Mouse (Mus musculus) adrenal gland, postnatal 4 days (tissue): ENCODE results near the gene Pgghg. TPM values are rescaled to one million over a fixed set of nuclear protein-coding genes. Genes with fewer than 3 reads are reported as not detected.

Source experiments
- DNase-seq, 2 experiments: peaks; one replicate each; pipeline ENCODE4 v3.0.0; 2021 to 2022; ENCODE audit warnings: low spot score in 2 of 2, mixed read lengths in 2 of 2
- total RNA-seq, 2 experiments: library from RNA; stranded (reverse); gene quantifications; 2 replicates each; pipeline ENCODE4 v1.2.3; 2021

Gene Pgghg
- total RNA-seq, 2 experiments from 2014 or later: 41.5 to 44.5 TPM

DNA sequence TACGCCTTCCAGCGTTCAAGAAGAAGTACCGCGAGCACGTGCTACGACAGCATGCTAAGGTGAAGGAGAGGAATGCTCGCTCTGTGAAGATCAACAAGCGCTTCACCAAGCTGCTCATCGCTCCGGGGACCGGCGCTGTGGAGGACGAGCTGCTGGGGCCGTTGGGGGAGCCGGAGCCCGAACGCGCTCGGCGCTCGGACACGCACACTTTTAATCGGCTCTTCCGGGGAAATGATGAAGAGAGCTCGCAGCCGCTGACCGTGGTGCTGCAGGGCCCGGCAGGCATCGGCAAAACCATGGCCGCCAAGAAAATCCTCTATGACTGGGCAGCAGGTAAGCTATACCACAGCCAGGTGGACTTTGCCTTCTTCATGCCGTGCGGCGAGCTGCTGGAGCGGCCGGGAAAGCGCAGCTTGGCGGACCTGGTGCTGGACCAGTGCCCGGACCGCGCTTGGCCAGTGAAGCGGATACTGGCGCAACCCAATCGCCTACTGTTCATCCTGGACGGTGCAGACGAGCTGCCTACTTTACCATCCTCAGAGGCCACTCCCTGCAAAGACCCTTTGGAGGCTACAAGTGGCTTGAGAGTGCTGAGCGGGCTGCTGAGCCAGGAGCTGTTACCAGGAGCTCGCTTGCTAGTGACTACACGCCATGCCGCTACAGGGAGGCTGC, 18.7 kb upstream of the Pgghg start:
- no peak for DNase-seq

DNA sequence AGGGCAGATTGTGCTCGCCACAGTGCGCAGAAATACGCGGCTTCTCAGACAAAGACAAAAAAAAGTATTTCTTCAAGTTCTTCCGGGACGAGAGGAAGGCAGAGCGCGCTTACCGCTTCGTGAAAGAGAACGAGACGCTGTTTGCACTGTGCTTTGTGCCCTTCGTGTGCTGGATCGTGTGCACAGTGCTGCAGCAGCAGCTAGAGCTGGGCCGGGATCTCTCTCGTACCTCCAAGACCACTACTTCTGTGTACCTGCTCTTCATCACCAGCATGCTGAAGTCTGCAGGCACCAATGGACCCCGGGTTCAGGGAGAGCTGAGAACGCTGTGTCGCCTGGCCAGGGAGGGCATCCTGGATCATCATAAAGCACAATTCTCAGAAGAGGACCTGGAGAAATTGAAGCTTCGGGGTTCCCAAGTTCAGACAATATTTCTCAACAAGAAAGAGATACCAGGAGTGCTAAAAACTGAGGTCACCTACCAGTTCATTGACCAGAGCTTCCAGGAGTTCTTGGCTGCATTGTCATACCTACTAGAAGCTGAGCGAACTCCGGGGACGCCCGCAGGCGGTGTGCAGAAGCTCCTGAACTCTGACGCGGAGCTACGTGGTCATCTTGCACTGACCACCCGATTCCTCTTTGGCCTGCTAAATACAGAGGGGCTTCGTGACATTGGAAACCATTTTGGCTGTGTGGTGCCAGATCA, 18.0 kb upstream of the Pgghg start:
- no peak for DNase-seq

DNA sequence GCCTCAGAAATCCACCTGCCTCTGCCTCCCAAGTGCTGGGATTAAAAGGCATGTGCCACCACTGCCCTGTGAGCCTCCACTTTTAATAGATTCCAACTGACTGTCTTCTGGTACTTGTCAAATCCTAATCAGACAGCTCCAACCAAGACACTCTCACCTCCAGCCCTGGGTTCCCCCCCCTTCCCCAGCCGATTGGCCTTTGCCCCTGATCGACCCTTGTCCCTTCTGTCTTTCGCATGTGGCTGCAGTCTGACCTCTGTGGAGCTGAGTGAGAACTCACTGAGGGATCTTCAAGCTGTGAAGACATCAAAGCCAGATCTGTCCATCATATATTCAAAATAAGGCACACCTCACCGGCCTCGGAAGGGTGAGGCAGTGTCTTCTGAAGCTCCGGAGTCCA, 14.0 kb upstream of the Pgghg start:
- no peak for DNase-seq

DNA sequence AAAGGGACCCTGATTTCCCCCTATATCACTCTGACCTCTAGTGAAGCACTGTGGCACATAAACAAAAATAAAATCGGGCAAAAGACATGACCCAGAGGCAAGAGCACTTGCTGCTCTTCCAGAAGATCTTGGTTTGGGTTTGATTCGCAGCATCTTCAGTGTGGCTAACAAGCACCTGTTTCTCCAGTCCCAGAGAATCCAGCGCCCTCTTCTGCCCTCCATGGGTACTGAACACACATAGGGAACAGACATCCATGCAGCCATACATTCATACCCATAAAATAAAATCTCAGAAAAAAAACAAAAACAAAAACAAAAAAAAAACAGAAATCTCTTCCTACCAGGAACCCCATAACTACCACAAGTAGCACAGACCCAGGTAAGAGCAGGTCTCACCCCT, 2.8 kb upstream of the Pgghg start:
- DNase-seq: no peak

DNA sequence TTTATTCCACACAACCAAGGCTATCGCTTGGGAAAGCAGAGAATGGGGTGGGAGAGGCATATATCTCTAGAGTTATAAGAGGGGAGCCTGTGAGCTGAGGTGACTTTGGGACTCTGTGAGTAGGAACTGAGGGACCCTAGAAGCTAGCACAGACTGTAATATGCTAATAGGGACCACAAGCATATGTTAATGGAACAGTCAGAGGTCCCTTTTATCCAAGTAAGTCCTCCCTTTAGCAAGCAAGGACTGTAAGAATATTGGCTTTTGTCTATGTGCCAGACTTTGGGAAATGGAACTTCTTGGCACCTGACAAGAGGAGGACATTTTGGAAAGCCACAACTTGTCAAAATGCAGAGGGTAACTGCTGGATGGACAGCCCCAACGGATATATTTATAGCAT, 2.3 kb upstream of the Pgghg start:
- DNase-seq: no peak

DNA sequence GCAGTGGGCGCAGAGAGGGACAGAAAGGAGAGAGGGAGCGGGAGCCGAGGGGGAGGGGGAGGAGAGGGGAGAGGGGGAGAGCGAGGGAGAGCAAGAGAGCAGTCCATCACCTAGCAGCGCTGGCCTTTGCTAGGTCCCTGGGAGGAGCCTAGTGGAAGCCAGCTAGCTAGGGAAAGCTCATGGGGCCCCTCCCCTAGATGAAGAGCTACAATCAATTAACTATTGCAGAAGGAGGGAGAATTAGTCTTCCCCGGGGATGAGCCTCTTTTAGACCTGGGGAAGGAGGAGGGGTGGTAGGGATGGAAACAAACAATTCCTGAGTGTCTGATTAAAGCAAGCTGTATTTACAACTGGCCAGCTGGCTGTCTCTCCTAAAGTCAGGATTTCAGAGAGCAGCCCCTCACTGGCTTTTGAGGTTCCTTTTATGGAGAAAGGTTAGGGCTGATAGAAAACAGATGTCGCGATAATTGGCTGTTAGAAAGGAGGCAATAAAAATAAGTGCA, 1.5 kb upstream of the Pgghg start:
- DNase-seq: no peak

DNA sequence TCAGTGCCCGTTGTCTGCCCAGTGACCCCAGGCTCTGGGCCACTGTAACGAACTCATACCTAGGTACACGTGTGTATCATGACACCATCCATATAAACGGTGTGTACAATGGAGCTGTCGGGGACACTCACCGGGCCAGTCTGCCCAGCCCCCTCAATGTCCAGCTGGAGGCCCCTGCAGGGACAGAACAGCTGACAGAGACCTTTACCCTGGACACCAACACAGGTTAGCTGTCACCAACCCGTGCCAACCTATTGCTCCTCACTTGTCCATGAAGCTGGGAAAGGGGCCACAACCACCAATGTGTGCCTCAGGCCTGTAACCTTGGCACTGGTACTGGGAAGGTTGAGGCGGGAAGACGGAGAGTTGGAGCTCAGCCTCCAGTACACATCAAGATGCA, 1.1 kb downstream of the Pgghg start:
- DNase-seq: no peak

DNA sequence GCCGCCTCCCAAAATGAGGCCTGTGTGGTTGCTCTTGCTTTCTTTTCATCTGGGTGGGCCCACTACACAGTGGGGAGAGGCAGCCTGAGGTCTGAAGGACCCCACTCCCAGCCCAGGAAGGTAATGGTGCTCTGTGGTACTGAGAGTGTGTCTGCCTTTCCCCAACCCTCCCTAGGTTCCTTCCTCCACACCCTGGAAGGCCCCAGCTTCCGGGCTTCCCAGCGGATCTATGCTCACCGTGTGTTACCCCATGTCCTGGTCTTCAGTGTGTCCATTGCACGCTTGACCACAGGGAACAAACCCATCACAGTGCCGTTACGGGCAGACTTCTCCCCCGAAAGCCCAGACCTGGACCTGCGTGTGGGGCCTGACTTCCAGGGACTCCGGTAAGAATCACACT, 1.6 kb downstream of the Pgghg start:
- no peak for DNase-seq

DNA sequence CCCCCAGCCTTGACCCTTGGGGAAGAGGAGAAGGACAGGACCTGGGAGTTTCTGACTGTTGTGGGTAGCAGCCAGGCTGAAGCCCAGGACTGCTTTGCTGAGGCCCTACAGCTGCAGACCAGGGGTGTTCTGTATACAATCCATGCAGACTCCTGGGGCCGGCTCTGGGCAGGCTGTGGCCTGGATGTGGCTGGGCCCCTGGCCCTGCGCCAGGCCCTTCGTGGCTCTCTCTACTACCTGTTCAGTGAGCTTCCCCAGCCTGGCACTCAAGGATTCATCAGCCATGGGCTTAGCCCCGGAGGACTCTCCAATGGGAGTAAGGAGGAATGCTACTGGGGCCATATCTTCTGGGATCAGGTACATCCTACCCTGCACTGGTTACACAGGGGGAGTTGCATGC, 2.2 kb downstream of the Pgghg start:
- no peak for DNase-seq

DNA sequence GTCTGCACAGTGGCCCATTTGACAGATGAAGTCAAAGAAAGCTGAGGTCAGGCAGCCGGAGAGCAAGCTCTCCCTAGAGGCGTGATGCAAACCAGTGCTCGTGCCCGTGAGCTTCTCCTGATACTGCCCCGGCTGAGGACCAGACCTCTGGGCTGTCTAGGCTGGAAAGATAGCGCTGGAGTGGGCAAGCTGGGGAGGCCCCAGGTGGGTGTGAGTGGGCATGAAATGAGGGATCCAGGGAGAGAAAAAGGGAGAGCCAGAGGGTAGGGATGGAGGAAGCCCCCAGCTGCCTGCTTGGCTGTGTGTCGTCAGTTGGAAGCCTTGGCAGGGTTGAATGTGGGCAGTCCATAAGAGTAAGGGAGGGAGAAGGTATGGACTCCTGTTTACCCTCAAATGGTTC, 3.0 kb downstream of the Pgghg start:
- DNase-seq: no peak

DNA sequence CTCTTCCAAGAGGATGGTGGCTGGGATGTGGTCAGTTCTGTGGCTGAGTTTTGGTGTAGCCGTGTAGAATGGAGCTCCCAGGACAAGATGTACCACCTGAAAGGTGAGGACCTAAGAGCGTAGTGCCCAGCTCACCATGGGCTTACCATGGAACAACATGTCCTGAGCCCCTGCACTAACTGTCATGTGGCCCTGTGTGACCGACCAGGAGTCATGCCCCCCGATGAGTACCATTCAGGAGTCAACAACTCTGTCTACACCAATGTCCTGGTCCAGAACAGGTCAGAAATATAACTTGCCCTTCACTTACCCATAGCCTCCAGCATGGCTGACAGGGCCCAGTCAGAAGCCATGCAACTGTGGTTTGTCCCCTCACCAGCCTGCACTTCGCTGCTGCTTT, 4.1 kb downstream of the Pgghg start:
- DNase-seq: no peak

DNA sequence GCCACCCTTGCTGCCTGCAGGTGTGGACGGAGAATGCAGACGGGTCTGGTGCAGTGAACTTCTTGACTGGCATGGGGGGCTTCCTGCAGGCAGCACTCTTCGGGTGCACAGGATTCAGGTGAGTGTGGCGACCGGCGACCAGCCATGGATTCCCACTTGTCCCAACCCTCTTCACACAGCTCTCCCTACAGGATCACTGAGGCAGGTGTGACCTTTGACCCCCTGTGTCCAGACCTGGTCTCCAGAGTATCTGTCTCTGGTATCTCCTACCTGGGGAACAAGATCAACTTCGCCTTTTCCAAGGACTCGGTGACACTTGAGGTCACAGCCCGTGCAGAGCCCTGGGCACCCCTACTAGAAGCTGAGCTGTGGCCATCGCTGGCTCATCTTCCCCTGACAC, 5.1 kb downstream of the Pgghg start:
- DNase-seq: no peak

DNA sequence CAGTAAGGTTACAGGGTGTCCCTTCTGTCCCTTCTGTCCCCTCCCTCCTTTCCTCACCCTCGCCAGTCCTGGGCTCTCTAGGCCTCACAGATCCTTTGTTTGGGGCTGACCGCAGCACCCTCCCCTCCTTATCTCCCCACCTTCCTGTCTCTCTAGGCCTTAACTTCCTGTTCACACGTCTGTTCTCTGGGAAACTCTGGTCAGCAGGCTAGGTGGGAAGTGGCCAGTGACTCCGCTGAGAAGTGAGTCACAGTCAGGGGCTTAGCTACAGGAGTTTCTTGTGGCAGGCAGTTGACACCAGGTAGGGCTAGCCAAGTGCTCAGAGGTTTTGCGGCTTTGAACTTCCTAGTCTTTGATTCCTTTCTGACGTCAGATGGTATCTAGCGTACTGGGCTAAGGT, 5.8 kb downstream of the Pgghg start:
- no peak for DNase-seq

DNA sequence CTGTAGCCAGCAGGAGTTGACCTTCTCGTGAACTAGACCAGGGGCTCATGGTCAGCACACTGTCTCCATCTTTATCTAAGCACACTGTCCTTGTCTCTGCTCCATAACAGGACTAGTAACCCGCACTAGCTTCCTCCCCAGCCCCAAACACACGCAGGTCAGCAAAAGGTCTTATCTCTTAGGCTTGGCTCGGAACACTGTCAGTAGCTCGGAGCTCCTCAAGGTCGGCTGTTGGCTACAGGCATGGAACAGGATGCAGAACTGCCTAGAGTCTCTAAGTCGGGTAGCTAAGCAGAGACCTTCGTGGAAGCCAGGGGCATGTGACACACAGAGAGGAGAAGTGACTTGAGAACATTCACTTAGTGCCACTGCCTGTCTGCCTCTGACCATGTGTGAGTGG, 7.0 kb downstream of the Pgghg start:
- no peak for DNase-seq

DNA sequence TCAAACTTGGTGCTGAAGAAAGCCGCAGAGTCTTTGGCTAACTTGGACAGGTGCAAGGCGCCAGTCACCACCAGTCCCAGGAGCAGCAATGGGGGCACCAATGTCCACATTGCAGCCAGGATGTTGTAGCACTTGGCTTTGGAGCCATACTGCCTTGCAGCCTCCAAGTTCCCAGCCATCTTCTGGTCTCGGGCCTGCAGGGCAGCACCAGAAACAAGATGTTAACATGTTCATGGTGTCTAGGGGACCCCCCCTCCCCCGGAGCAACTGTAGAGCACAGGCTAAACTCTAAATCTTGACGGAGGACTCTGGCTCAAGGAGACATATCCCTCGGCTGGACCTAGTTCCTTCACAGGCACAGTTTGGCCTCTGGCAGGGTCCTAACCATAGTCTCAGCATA, 8.1 kb downstream of the Pgghg start:
- DNase-seq: no peak

DNA sequence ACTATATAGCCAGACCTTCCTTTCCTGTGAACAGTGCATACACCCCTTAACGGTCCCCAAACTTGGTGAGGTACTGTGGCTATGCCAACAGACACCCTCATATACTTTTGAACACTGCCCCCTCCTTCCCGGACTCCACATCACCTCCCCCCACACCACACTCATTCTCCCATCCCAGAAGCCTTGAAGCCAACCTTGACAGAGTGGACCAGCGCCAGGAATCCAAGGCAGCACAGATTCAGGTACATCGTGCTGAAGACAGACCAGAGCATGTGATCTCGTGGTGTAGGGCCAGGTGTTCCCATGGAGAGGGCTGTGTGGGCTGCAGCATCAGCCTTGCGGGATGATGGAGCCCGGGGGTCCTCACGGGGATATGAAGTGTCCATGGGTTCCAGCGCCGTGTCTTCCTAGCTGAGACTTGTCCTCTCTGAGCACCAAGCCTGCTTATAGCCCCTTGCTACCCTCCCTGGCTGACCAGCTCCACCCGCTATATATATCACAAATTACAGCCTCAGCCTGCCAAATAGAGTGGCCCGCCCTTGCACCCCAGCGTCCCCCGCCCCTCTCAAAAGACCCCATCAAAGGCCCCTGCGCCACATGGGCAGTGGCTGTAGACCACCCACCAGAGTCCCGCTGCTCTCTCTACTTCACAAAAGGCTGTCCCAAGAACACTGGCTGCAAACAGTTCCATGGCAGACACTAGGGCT, 8.8 kb downstream of the Pgghg start, which contains the start of gene Ifitm5:
Gene Ifitm5 (minus strand): TSS at position 468 of the 707 bp plus-strand sequence.
- DNase-seq: no peak

DNA sequence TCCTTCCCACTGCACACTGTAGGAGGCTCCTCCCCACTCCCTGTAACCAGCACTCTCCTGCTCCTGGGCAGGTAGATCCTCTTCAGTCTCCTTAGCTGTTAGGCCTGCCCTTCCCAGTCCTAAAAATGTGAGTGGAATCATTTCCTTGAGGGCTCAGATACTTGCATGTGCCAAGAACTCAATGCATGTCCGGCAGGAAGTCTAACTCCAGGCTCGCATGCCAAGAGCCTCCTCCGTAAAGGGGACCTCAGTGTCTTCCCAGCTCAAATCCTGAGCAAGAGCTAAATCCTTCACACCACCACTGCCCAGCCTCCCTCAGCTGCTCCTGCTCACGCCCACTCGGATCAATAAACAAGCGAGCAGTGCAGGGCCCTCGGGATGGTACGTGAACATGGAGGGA, 9.9 kb downstream of the Pgghg start:
- no peak for DNase-seq

DNA sequence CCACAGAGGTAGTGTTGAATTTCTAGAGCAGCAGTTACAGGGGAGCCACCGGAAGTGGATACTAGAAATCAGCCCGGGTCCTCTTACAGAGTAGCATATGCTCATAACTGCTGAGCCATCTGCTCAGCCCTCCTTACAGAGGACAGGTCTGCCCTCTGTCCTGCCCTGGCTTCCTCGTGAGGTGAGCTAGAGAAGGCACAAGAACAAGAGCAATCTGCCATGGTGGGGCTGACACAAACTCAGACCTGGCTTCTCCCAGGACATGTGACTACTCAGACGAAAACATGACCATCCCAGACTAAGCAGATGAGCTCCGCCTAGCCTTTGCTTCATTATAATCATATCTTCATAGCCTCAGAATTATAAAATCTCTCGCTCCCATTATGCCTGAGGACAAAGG, 10.6 kb downstream of the Pgghg start:
- DNase-seq: no peak

DNA sequence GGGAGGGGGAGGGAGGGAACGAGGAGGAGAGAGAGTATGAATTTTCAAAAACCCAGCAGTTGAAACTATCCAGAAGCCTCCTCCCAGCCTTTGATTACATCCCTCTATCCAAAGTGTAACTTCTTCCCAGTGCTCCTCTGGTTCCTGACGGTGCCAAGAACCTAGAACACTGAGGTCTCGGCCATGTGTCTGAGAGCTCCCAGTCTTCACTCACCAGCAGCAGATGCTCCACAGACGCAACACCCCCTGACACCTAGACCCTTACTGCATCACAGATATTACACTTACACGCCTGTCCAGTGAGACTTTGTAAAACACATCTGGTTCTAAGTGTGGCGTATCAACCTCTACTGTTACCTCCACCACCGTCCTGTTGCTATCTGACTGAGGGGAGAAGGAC, 11.2 kb downstream of the Pgghg start:
- DNase-seq: no peak

DNA sequence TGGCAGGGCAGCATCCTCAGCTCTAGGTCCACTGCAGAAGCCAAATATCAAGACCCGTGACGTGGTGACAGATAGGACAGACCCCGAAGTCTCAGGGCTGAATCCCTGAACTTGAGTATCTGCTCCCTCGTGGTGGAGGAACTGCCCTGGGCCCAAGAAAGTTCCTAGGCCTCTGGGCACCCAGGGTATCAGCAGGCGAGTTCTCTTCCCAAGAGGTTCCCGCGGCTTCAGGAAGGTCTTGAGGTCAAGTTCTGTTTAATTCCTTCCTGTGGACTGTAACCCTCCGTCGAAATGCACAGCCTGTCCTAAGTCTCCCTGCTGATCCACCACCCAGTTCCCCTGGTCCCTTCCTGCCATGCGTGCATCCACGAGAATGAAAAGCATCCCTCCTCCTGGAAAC, 11.9 kb downstream of the Pgghg start:
- DNase-seq: no peak

DNA sequence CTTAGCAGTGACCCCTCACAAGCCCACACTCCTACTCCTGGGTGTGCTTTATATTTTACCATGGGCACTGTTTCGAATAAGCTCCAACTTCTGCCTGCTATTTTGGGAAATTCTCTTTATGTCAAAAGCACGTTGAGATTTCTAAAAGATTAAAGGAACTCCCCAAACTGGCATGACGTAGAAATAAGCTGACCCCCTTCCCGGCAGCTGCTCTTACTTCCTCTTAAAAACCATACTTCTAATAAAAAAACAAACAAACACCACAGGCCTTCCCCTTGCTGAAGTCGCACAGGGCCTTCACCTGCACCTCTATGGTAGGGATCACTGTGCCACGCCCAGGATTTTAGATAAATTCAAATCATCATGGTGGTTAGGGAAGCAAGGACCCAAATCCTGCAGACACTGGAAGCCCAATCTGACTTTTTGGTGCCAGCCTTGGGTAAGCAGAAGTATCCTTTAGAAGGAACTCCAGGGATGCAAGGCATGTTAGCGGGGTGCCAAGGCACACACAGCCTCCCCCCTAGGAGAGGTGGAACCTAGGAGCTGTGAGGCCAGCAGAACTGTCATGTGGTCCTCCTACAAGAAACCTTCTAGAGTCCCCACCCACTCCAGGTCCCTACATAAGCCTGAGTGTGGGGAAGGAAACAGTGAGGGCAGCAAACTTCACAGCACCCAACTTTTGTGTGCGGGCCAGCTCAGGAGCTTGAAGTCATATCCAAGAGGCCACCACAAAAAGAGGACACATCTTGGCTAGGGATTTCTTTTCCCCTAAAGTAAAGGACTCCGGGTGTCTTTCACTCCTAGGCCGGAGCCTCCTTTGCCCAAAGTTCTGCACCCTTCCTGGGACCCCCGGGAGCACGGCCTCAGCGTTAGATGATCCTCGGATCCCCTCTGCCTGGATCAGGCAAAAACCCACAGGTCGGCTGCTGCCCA, 12.9 kb downstream of the Pgghg start:
- DNase-seq: no peak
